Mouse (Mus musculus): ENCODE results near the gene Krt31.
A peak's percentile ranks its signal among the peaks of the same experiment; 100 is the strongest.

Krt31 gene

GRCm38 (mm10) chr11:100006624-100007023 lies 43.7 kb downstream of the Krt31 start:
- no peak for DNase-seq (ENCODE audit: inconsistent age in 2 of 2, low spot score in 1 of 2)

GRCm38 (mm10) chr11:100005905-100006304 lies 44.4 kb downstream of the Krt31 start:
- DNase-seq (ENCODE audit: inconsistent age in 2 of 2, low spot score in 1 of 2), result no peak

GRCm38 (mm10) chr11:100004846-100005245 lies 45.5 kb downstream of the Krt31 start:
- DNase-seq (ENCODE audit: inconsistent age in 2 of 2, low spot score in 1 of 2), result peak; percentile 23 to 75

GRCm38 (mm10) chr11:99999091-99999490 lies 51.3 kb downstream of the Krt31 start:
- no peak for DNase-seq (ENCODE audit: inconsistent age in 2 of 2, low spot score in 1 of 2)
